Mouse (Mus musculus): ENCODE measurements around the gene Msi2. TPM values are rescaled to one million over a fixed set of nuclear protein-coding genes. Genes with fewer than 3 reads are reported as not detected.

Gene Msi2
- polyA plus RNA-seq, 1 experiment from 2014 or later, result 15.9 TPM

GRCm38 (mm10) chr11:88570715-88571202 lies 147.6 kb downstream of the Msi2 start:
- no peak overlapping the region for H3K27ac ChIP-seq
- peaks cover 5% of the 10 kb centered on the region; the same call in 1 of the 2 replicates for H3K36me3 ChIP-seq
- H3K4me1 ChIP-seq, result peaks cover 64% of the 10 kb centered on the region

GRCm38 (mm10) chr11:88566613-88567606 lies 151.4 kb downstream of the Msi2 start:
- DNase-seq (ENCODE audit: low spot score), result no peak
- WGBS, result 80% methylated on average over 20 of the region's 20 CpGs

More at GRCm38 (mm10) chr11:88570715-88571202, 147.6 kb downstream of the Msi2 start:
- DNase-seq (ENCODE audit: low spot score), result no peak
- WGBS, result 69% methylated on average over 6 of the region's 6 CpGs
- no peaks in the 10 kb centered on the region for H3K9me3 ChIP-seq
- no peak overlapping the region for H3K4me3 ChIP-seq
- H3K27me3 ChIP-seq (ENCODE audit: insufficient read depth, poor library complexity, severe bottlenecking), result no peaks in the 10 kb centered on the region

GRCm38 (mm10) chr11:88564810-88565209 lies 153.5 kb downstream of the Msi2 start:
- Histone ChIP-seq H3K27ac (peak overlapping the region; percentile 25; the same call in 1 of the 2 replicates), H3K27me3 (ENCODE audit: insufficient read depth, poor library complexity, severe bottlenecking) (no peaks in the 10 kb centered on the region), H3K4me3 (no peak overlapping the region), H3K36me3 (0 out of 2 replicates have a peak, but pooled peaks cover 6% of the 10 kb centered on the region), H3K4me1 (peaks cover 69% of the 10 kb centered on the region), H3K9me3 (no peaks in the 10 kb centered on the region)
- DNase-seq (ENCODE audit: low spot score), result no peak
- 77% methylated on average over 7 of the region's 7 CpGs for WGBS

More at GRCm38 (mm10) chr11:88566613-88567606, 151.4 kb downstream of the Msi2 start:
- Histone ChIP-seq H3K36me3 (0 out of 2 replicates have a peak, but pooled peaks cover 6% of the 10 kb centered on the region), H3K27ac (no peak overlapping the region), H3K9me3 (no peaks in the 10 kb centered on the region), H3K27me3 (ENCODE audit: insufficient read depth, poor library complexity, severe bottlenecking) (no peaks in the 10 kb centered on the region), H3K4me1 (peaks cover 62% of the 10 kb centered on the region), H3K4me3 (no peak overlapping the region)

GRCm38 (mm10) chr11:88564363-88564762 lies 153.9 kb downstream of the Msi2 start:
- DNase-seq (ENCODE audit: low spot score), result no peak
- Histone ChIP-seq H3K27me3 (ENCODE audit: insufficient read depth, poor library complexity, severe bottlenecking) (no peaks in the 10 kb centered on the region), H3K27ac (no peak overlapping the region), H3K4me3 (no peak overlapping the region), H3K4me1 (peaks cover 71% of the 10 kb centered on the region), H3K9me3 (no peaks in the 10 kb centered on the region), H3K36me3 (0 out of 2 replicates have a peak, but pooled peaks cover 6% of the 10 kb centered on the region)
- 64% methylated on average over 5 of the region's 5 CpGs for WGBS

GRCm38 (mm10) chr11:88561191-88561590 lies 157.1 kb downstream of the Msi2 start:
- DNase-seq (ENCODE audit: low spot score), result peak; percentile 89
- H3K27me3 ChIP-seq (ENCODE audit: insufficient read depth, poor library complexity, severe bottlenecking), result no peaks in the 10 kb centered on the region
- H3K36me3 ChIP-seq, result 0 out of 2 replicates have a peak, but pooled peaks cover 6% of the 10 kb centered on the region
- WGBS, result 4% methylated on average over 6 of the region's 6 CpGs
- peak overlapping the region; percentile 27 for H3K4me3 ChIP-seq
- peak overlapping the region; percentile 90 for H3K27ac ChIP-seq
- peaks cover 85% of the 10 kb centered on the region for H3K4me1 ChIP-seq
- no peaks in the 10 kb centered on the region for H3K9me3 ChIP-seq

- H3K27me3 ChIP-seq (ENCODE audit: insufficient read depth, poor library complexity, severe bottlenecking), result no peaks in the 10 kb centered on the region
- no peaks in the 10 kb centered on the region for H3K9me3 ChIP-seq
- 33% methylated on average over 9 of the region's 9 CpGs for WGBS
- H3K4me3 ChIP-seq, result peak overlapping the region; percentile 27
- peak overlapping the region; percentile 90 for H3K27ac ChIP-seq
- H3K4me1 ChIP-seq, result peaks cover 90% of the 10 kb centered on the region
- DNase-seq (ENCODE audit: low spot score), result no peak
- 0 out of 2 replicates have a peak, but pooled peaks cover 6% of the 10 kb centered on the region for H3K36me3 ChIP-seq
These were observed 157.7 kb downstream of the Msi2 start for GRCm38 (mm10) chr11:88560634-88561033.

GRCm38 (mm10) chr11:88559365-88559970 lies 158.8 kb downstream of the Msi2 start:
- H3K9me3 ChIP-seq, result no peaks in the 10 kb centered on the region

GRCm38 (mm10) chr11:88558731-88559130 lies 159.6 kb downstream of the Msi2 start:
- H3K27ac ChIP-seq, result peak overlapping the region; percentile 66
- H3K4me1 ChIP-seq, result peaks cover 92% of the 10 kb centered on the region
- 0 out of 2 replicates have a peak, but pooled peaks cover 2% of the 10 kb centered on the region for H3K36me3 ChIP-seq
- H3K9me3 ChIP-seq, result no peaks in the 10 kb centered on the region
- DNase-seq (ENCODE audit: low spot score), result no peak
- no peaks in the 10 kb centered on the region for H3K27me3 ChIP-seq (ENCODE audit: insufficient read depth, poor library complexity, severe bottlenecking)
- 79% methylated on average over 4 of the region's 4 CpGs for WGBS
- no peak overlapping the region for H3K4me3 ChIP-seq

More at GRCm38 (mm10) chr11:88559365-88559970, 158.8 kb downstream of the Msi2 start:
- H3K27ac ChIP-seq, result peak overlapping the region; percentile 90
- no peaks in the 10 kb centered on the region for H3K27me3 ChIP-seq (ENCODE audit: insufficient read depth, poor library complexity, severe bottlenecking)
- 0 out of 2 replicates have a peak, but pooled peaks cover 2% of the 10 kb centered on the region for H3K36me3 ChIP-seq
- no peak for DNase-seq (ENCODE audit: low spot score)
- WGBS, result 45% methylated on average over 10 of the region's 10 CpGs
- no peak overlapping the region for H3K4me3 ChIP-seq
- H3K4me1 ChIP-seq, result peaks cover 90% of the 10 kb centered on the region

GRCm38 (mm10) chr11:88557828-88558580 lies 160.3 kb downstream of the Msi2 start:
- Histone ChIP-seq H3K4me3 (no peak overlapping the region), H3K27ac (peak overlapping the region; percentile 66), H3K9me3 (no peaks in the 10 kb centered on the region), H3K4me1 (peaks cover 98% of the 10 kb centered on the region), H3K27me3 (ENCODE audit: insufficient read depth, poor library complexity, severe bottlenecking) (no peaks in the 10 kb centered on the region), H3K36me3 (no peaks in the 10 kb centered on the region)
- DNase-seq (ENCODE audit: low spot score), result no peak
- 72% methylated on average over 6 of the region's 6 CpGs for WGBS

GRCm38 (mm10) chr11:88557116-88557768 lies 161.1 kb downstream of the Msi2 start:
- no peak overlapping the region for H3K4me3 ChIP-seq
- H3K36me3 ChIP-seq, result no peaks in the 10 kb centered on the region
- no peaks in the 10 kb centered on the region for H3K9me3 ChIP-seq
- WGBS, result 66% methylated on average over 4 of the region's 4 CpGs
- peak overlapping the region; percentile 66 for H3K27ac ChIP-seq
- H3K27me3 ChIP-seq (ENCODE audit: insufficient read depth, poor library complexity, severe bottlenecking), result no peaks in the 10 kb centered on the region
- peaks cover 98% of the 10 kb centered on the region for H3K4me1 ChIP-seq
- DNase-seq (ENCODE audit: low spot score), result no peak

GRCm38 (mm10) chr11:88555902-88556549 lies 162.3 kb downstream of the Msi2 start:
- Histone ChIP-seq H3K27ac (peak overlapping the region; percentile 85), H3K9me3 (no peaks in the 10 kb centered on the region), H3K4me1 (peaks cover 98% of the 10 kb centered on the region), H3K27me3 (ENCODE audit: insufficient read depth, poor library complexity, severe bottlenecking) (no peaks in the 10 kb centered on the region), H3K4me3 (no peak overlapping the region), H3K36me3 (no peaks in the 10 kb centered on the region)
- WGBS, result 27% methylated on average over 6 of the region's 6 CpGs
- peak; percentile 80 for DNase-seq (ENCODE audit: low spot score)
